Mouse (Mus musculus): ENCODE measurements around the gene Iqcg. TPM values are rescaled to one million over a fixed set of nuclear protein-coding genes. Genes with fewer than 3 reads are reported as not detected.
"Not testable (repeated sequence)": the region's sequence is repeated elsewhere in the genome, so short reads cannot be mapped to it uniquely, and the experiment has no call there.

Gene Iqcg
- polyA plus RNA-seq, 1 experiment: 3.3 TPM

- Histone ChIP-seq H3K9me3 (no peaks in the 10 kb centered on the region), H3K27me3 (replicated peaks) (no peaks in the 10 kb centered on the region), H3K4me1 (peaks cover 40% of the 10 kb centered on the region), H3K4me3 (replicated peaks) (peak overlapping the region; percentile 97), H3K36me3 (replicated peaks; ENCODE audit: low read length) (peaks cover 32% of the 10 kb centered on the region)
- TF ChIP-seq FLI1 (IDR thresholded peaks at IDR 0.05; ENCODE audit: low read length): no peak
- TF ChIP-seq GATA1 (IDR thresholded peaks at IDR 0.05; ENCODE audit: borderline replicate concordance, low read length): no peak
Measured at GRCm38 (mm10) chr16:33055655-33056054, 363 bp downstream of the Iqcg start.

- not testable (repeated sequence) for H3K9me3 ChIP-seq; H3K27me3 ChIP-seq (replicated peaks)
- Histone ChIP-seq H3K4me3 (replicated peaks) (peak overlapping the region; percentile 44), H3K4me1 (peaks cover 35% of the 10 kb centered on the region), H3K36me3 (replicated peaks; ENCODE audit: low read length) (peaks cover 25% of the 10 kb centered on the region)
Measured at GRCm38 (mm10) chr16:33054927-33055326, 1.1 kb downstream of the Iqcg start.

- Histone ChIP-seq H3K4me3 (replicated peaks) (no peak overlapping the region), H3K27me3 (replicated peaks) (no peaks in the 10 kb centered on the region), H3K9me3 (peaks cover 3% of the 10 kb centered on the region; the same call in 1 of the 2 replicates), H3K36me3 (replicated peaks; ENCODE audit: low read length) (peaks cover 7% of the 10 kb centered on the region), H3K4me1 (peaks cover 18% of the 10 kb centered on the region)
- TF ChIP-seq GATA1 (IDR thresholded peaks at IDR 0.05; ENCODE audit: borderline replicate concordance, low read length): no peak
- TF ChIP-seq FLI1 (IDR thresholded peaks at IDR 0.05; ENCODE audit: low read length): no peak
Measured at GRCm38 (mm10) chr16:33053141-33053540, 2.9 kb downstream of the Iqcg start.

GRCm38 (mm10) chr16:33049809-33050208 is 6.2 kb downstream of the Iqcg start:
- H3K9me3 ChIP-seq: peaks cover 3% of the 10 kb centered on the region; the same call in 1 of the 2 replicates
- H3K27me3 ChIP-seq (replicated peaks): no peaks in the 10 kb centered on the region
- peaks cover 11% of the 10 kb centered on the region for H3K4me1 ChIP-seq
- H3K36me3 ChIP-seq (replicated peaks; ENCODE audit: low read length): no peaks in the 10 kb centered on the region
- H3K4me3 ChIP-seq (replicated peaks): no peak overlapping the region
- TF ChIP-seq FLI1 (IDR thresholded peaks at IDR 0.05; ENCODE audit: low read length): no peak
- no peak for TF ChIP-seq GATA1 (IDR thresholded peaks at IDR 0.05; ENCODE audit: borderline replicate concordance, low read length)

GRCm38 (mm10) chr16:33048686-33049085 is 7.3 kb downstream of the Iqcg start:
- H3K4me1 ChIP-seq: peaks cover 11% of the 10 kb centered on the region
- TF ChIP-seq GATA1 (IDR thresholded peaks at IDR 0.05; ENCODE audit: borderline replicate concordance, low read length) (no peak), FLI1 (IDR thresholded peaks at IDR 0.05; ENCODE audit: low read length) (no peak)
- H3K27me3 ChIP-seq (replicated peaks): no peaks in the 10 kb centered on the region
- H3K4me3 ChIP-seq (replicated peaks): no peak overlapping the region
- no peaks in the 10 kb centered on the region for H3K36me3 ChIP-seq (replicated peaks; ENCODE audit: low read length)
- peaks cover 3% of the 10 kb centered on the region; the same call in 1 of the 2 replicates for H3K9me3 ChIP-seq

GRCm38 (mm10) chr16:33048004-33048403 is 8.0 kb downstream of the Iqcg start:
- H3K36me3 ChIP-seq (replicated peaks; ENCODE audit: low read length): no peaks in the 10 kb centered on the region
- H3K4me3 ChIP-seq (replicated peaks): no peak overlapping the region
- peaks cover 14% of the 10 kb centered on the region for H3K4me1 ChIP-seq
- no peaks in the 10 kb centered on the region for H3K27me3 ChIP-seq (replicated peaks)
- peaks cover 3% of the 10 kb centered on the region; the same call in 1 of the 2 replicates for H3K9me3 ChIP-seq
- no peak for TF ChIP-seq FLI1 (IDR thresholded peaks at IDR 0.05; ENCODE audit: low read length)
- TF ChIP-seq GATA1 (IDR thresholded peaks at IDR 0.05; ENCODE audit: borderline replicate concordance, low read length): no peak

- H3K36me3 ChIP-seq (replicated peaks; ENCODE audit: low read length): peaks cover 5% of the 10 kb centered on the region
- H3K4me3 ChIP-seq (replicated peaks): peak overlapping the region; percentile 83
- H3K4me1 ChIP-seq: peaks cover 37% of the 10 kb centered on the region
- peaks cover under 1% of the 10 kb centered on the region; the same call in 1 of the 2 replicates for H3K9me3 ChIP-seq
- H3K27me3 ChIP-seq (replicated peaks): no peaks in the 10 kb centered on the region
- TF ChIP-seq FLI1 (IDR thresholded peaks at IDR 0.05; ENCODE audit: low read length) (no peak), GATA1 (IDR thresholded peaks at IDR 0.05; ENCODE audit: borderline replicate concordance, low read length) (no peak)
Measured at GRCm38 (mm10) chr16:33043268-33043667, 12.8 kb downstream of the Iqcg start.

- no peaks in the 10 kb centered on the region for H3K9me3 ChIP-seq
- peaks cover 39% of the 10 kb centered on the region for H3K4me1 ChIP-seq
- TF ChIP-seq FLI1 (IDR thresholded peaks at IDR 0.05; ENCODE audit: low read length) (no peak), GATA1 (IDR thresholded peaks at IDR 0.05; ENCODE audit: borderline replicate concordance, low read length) (no peak)
- no peaks in the 10 kb centered on the region for H3K27me3 ChIP-seq (replicated peaks)
- no peak overlapping the region for H3K4me3 ChIP-seq (replicated peaks)
- H3K36me3 ChIP-seq (replicated peaks; ENCODE audit: low read length): peaks cover 5% of the 10 kb centered on the region
Measured at GRCm38 (mm10) chr16:33042682-33043081, 13.3 kb downstream of the Iqcg start.

- peaks cover 56% of the 10 kb centered on the region for H3K4me1 ChIP-seq
- no peaks in the 10 kb centered on the region for H3K9me3 ChIP-seq
- no peaks in the 10 kb centered on the region for H3K27me3 ChIP-seq (replicated peaks)
- TF ChIP-seq FLI1 (IDR thresholded peaks at IDR 0.05; ENCODE audit: low read length): no peak
- TF ChIP-seq GATA1 (IDR thresholded peaks at IDR 0.05; ENCODE audit: borderline replicate concordance, low read length): no peak
- H3K4me3 ChIP-seq (replicated peaks): no peak overlapping the region
- peaks cover 5% of the 10 kb centered on the region for H3K36me3 ChIP-seq (replicated peaks; ENCODE audit: low read length)
Measured at GRCm38 (mm10) chr16:33036006-33036405, 20.0 kb downstream of the Iqcg start.

GRCm38 (mm10) chr16:33026357-33026756 is 29.7 kb downstream of the Iqcg start:
- Histone ChIP-seq H3K9me3 (no peaks in the 10 kb centered on the region), H3K4me3 (replicated peaks) (peak overlapping the region; percentile 25), H3K4me1 (peaks cover 19% of the 10 kb centered on the region), H3K36me3 (replicated peaks; ENCODE audit: low read length) (peaks cover 9% of the 10 kb centered on the region), H3K27me3 (replicated peaks) (peaks cover 1% of the 10 kb centered on the region)
- TF ChIP-seq GATA1 (IDR thresholded peaks at IDR 0.05; ENCODE audit: borderline replicate concordance, low read length): no peak

All from megakaryocyte, embryonic 14.5 days (primary cell).